Mouse (Mus musculus) lung, embryonic 15.5 days (tissue): ENCODE data around the gene Vars2. TPM values are rescaled to one million over a fixed set of nuclear protein-coding genes. Genes with fewer than 3 reads are reported as not detected.

ENCODE experiments used
- ATAC-seq: fragments of 200-750 bp; cut with Nextera tagmentation; 2 replicates; pipeline ENCODE4 v1.8.0; 2017; ENCODE audit warnings: moderate number of reproducible peaks, borderline replicate concordance; ENCODE audit not compliant: low FRiP score, low TSS enrichment; ENCODE audit errors: extremely low read depth
- H3K27ac ChIP-seq: fragments of 300-500 bp; sonication (generic); 2 replicates; pipeline ENCODE4 v1.5.1; 2015; ENCODE audit warnings: moderate library complexity, mild to moderate bottlenecking, inconsistent platforms
- H3K27me3 ChIP-seq: fragments of 300-500 bp; sonication (generic); 2 replicates; pipeline ENCODE4 v1.6.1; 2015; ENCODE audit warnings: inconsistent platforms
- H3K36me3 ChIP-seq: fragments of 300-500 bp; sonication (generic); 2 replicates; pipeline ENCODE4 v1.6.1; 2015; ENCODE audit warnings: inconsistent platforms
- H3K4me1 ChIP-seq: fragments of 300-500 bp; sonication (generic); 2 replicates; pipeline ENCODE4 v1.6.1; 2015; ENCODE audit warnings: inconsistent platforms
- H3K4me2 ChIP-seq: fragments of 300-500 bp; sonication (generic); 2 replicates; pipeline ENCODE4 v1.6.1; 2015; ENCODE audit warnings: inconsistent platforms, mild to moderate bottlenecking, moderate library complexity
- H3K4me3 ChIP-seq: fragments of 300-500 bp; sonication (generic); 2 replicates; pipeline ENCODE4 v1.5.1; 2015; ENCODE audit warnings: mild to moderate bottlenecking, inconsistent platforms
- H3K9ac ChIP-seq: fragments of 300-500 bp; sonication (generic); 2 replicates; pipeline ENCODE4 v1.6.1; 2015; ENCODE audit warnings: inconsistent platforms
- H3K9me3 ChIP-seq: fragments of 300-500 bp; sonication (generic); 2 replicates; pipeline ENCODE4 v1.6.1; 2016; ENCODE audit warnings: inconsistent platforms
- WGBS: fragments of 180-500 bp; shearing (Covaris S2); methylation state at CpG from one replicate; pipeline ENCODE4 v1.1.7; 2015; 5-methylcytosine and 5-hydroxymethylcytosine counted together
- polyA plus RNA-seq: library from polyadenylated mRNA; unstranded; fragments of >200 nt; fragmentation: Nextera tagmentation; extraction: Ambion mirVana; gene quantifications from 2 replicates; pipeline ENCODE4 v1.2.1, GENCODE M21; 2015

Vars2 gene
- polyA plus RNA-seq, 1 experiment from 2014 or later: 22.4 TPM

DNA sequence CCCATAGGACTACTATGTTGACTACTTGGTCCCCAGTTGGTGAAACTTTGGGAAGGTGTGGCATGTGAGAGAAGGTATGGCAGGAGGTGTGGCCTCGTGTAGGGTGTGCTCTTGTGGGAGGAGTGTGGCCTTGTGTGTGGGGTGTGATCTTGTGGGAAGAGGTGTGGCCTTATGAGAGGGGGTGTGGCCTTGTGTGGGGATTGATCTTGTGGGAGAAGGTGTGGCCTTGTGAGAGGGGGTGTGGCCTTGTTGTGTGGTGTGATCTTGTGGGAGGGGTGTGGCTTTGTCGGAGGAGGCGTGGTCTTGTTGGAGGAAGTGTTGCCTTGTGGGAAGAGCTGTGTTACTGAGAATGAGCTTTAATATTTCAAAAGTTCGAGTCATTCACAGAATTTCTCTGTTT lies 50.3 kb downstream of the Vars2 start:
- no peak overlapping the region for H3K4me3 ChIP-seq
- no peaks in the 10 kb centered on the region for H3K36me3 ChIP-seq
- H3K4me1 ChIP-seq: no peaks in the 10 kb centered on the region
- H3K27ac ChIP-seq: no peak overlapping the region
- H3K9me3 ChIP-seq: no peaks in the 10 kb centered on the region
- no peak overlapping the region for H3K4me2 ChIP-seq
- no peak overlapping the region for H3K9ac ChIP-seq
- 76% methylated on average over 4 of the region's 4 CpGs for WGBS
- no peak for ATAC-seq
- no peaks in the 10 kb centered on the region for H3K27me3 ChIP-seq

Other genes starting within 250 kb of the Vars2 start
- 0.76 and 1.1 TPM in 2 replicates for gene H2-Q6, start 242.7 kb downstream of the Vars2 start, polyA plus RNA-seq
- gene H2-Q7, start 228.4 kb downstream of the Vars2 start, polyA plus RNA-seq: 6.9 and 8.3 TPM in 2 replicates
- gene H2-Q10, start 197.5 kb downstream of the Vars2 start, polyA plus RNA-seq: 0.64 and 1.7 TPM in 2 replicates
- gene Pou5f1, start 161.6 kb downstream of the Vars2 start, polyA plus RNA-seq: 0.11 and 0.14 TPM in 2 replicates
- gene Tcf19, start 150.8 kb downstream of the Vars2 start, polyA plus RNA-seq: 92.0 and 92.1 TPM in 2 replicates
- gene Cchcr1, start 150.5 kb downstream of the Vars2 start, polyA plus RNA-seq: 21.2 and 23.3 TPM in 2 replicates
- 0.78 and 1.1 TPM in 2 replicates for gene Psors1c2, start 134.4 kb downstream of the Vars2 start, polyA plus RNA-seq
- 0.08 TPM in 1 of 2 replicates, not detected in the other for gene Cdsn, start 115.5 kb downstream of the Vars2 start, polyA plus RNA-seq
- 0.30 TPM in 1 of 2 replicates, not detected in the other for gene 2300002M23Rik, start 100.1 kb downstream of the Vars2 start, polyA plus RNA-seq
- gene Sfta2, start 66.0 kb downstream of the Vars2 start, polyA plus RNA-seq: 111 and 121 TPM in 2 replicates
- gene Gm9573, start 41.0 kb downstream of the Vars2 start, polyA plus RNA-seq: not detected in 2 replicates
- 1.2 and 1.3 TPM in 2 replicates for gene Mucl3, start 23.9 kb downstream of the Vars2 start, polyA plus RNA-seq
- gene Gtf2h4, start 6.1 kb upstream of the Vars2 start, polyA plus RNA-seq: 48.8 and 49.9 TPM in 2 replicates
- 46.8 and 51.9 TPM in 2 replicates for gene Ddr1, start 37.0 kb upstream of the Vars2 start, polyA plus RNA-seq
- 17.9 and 21.0 TPM in 2 replicates for gene Ier3, start 154.1 kb upstream of the Vars2 start, polyA plus RNA-seq
- 50.1 and 54.4 TPM in 2 replicates for gene Flot1, start 155.6 kb upstream of the Vars2 start, polyA plus RNA-seq
- 1,042 and 1,079 TPM in 2 replicates for gene Tubb5, start 170.7 kb upstream of the Vars2 start, polyA plus RNA-seq
- 24.1 and 24.7 TPM in 2 replicates for gene Mdc1, start 173.9 kb upstream of the Vars2 start, polyA plus RNA-seq
- gene Nrm, start 193.7 kb upstream of the Vars2 start, polyA plus RNA-seq: 71.0 and 73.3 TPM in 2 replicates
- gene Ppp1r18, start 198.0 kb upstream of the Vars2 start, polyA plus RNA-seq: 21.3 and 23.4 TPM in 2 replicates
- gene Dhx16, start 212.2 kb upstream of the Vars2 start, polyA plus RNA-seq: 42.0 and 42.1 TPM in 2 replicates
- gene 2310061I04Rik, start 229.8 kb upstream of the Vars2 start, polyA plus RNA-seq: 20.5 and 21.2 TPM in 2 replicates
- gene Atat1, start 242.5 kb upstream of the Vars2 start, polyA plus RNA-seq: 58.3 and 63.6 TPM in 2 replicates
- 73.9 and 77.5 TPM in 2 replicates for gene Mrps18b, start 248.8 kb upstream of the Vars2 start, polyA plus RNA-seq
- 35.9 and 38.2 TPM in 2 replicates for gene Ppp1r10, start 248.8 kb upstream of the Vars2 start, polyA plus RNA-seq